Mouse (Mus musculus) liver, embryonic 12.5 days (tissue): ENCODE data around the gene Gars. TPM values are rescaled to one million over a fixed set of nuclear protein-coding genes. Genes with fewer than 3 reads are reported as not detected.

Source experiments
- ATAC-seq: fragments of 200-750 bp; cut with Nextera tagmentation; 2 replicates; pipeline ENCODE4 v1.8.0; 2017; ENCODE audit warnings: moderate number of reproducible peaks, mild to moderate bottlenecking, moderate library complexity
- H3K27ac ChIP-seq: fragments of 300-500 bp; sonication (generic); 2 replicates; pipeline ENCODE4 v1.5.1; 2016; ENCODE audit warnings: mild to moderate bottlenecking
- H3K27me3 ChIP-seq: fragments of 300-500 bp; sonication (generic); replicated peaks from 2 replicates; pipeline ENCODE4 v1.6.1; 2016; ENCODE audit warnings: mild to moderate bottlenecking, moderate library complexity
- H3K36me3 ChIP-seq: fragments of 300-500 bp; sonication (generic); 2 replicates; pipeline ENCODE4 v1.6.1; 2016; ENCODE audit warnings: mild to moderate bottlenecking, moderate library complexity
- H3K4me1 ChIP-seq: fragments of 300-500 bp; sonication (generic); 2 replicates; pipeline ENCODE4 v1.6.1; 2016
- H3K4me2 ChIP-seq: fragments of 300-500 bp; sonication (generic); 2 replicates; pipeline ENCODE4 v1.6.1; 2016; ENCODE audit warnings: mild to moderate bottlenecking, moderate library complexity
- H3K4me3 ChIP-seq: fragments of 300-500 bp; sonication (generic); 2 replicates; pipeline ENCODE4 v1.5.1; 2016; ENCODE audit warnings: mild to moderate bottlenecking, moderate library complexity
- H3K9ac ChIP-seq: fragments of 300-500 bp; sonication (generic); 2 replicates; pipeline ENCODE4 v1.6.1; 2016; ENCODE audit warnings: mild to moderate bottlenecking, moderate library complexity
- H3K9me3 ChIP-seq: fragments of 300-500 bp; sonication (generic); replicated peaks from 2 replicates; pipeline ENCODE4 v1.6.1; 2016; ENCODE audit warnings: mild to moderate bottlenecking, moderate library complexity
- WGBS: fragments of 180-500 bp; shearing (Covaris S2); methylation state at CpG from one replicate; pipeline ENCODE4 v1.1.7; 2016; ENCODE audit not compliant: insufficient replicate concordance; 5-methylcytosine and 5-hydroxymethylcytosine counted together
- polyA plus RNA-seq: library from polyadenylated mRNA; unstranded; fragments of >200 nt; fragmentation: Nextera tagmentation; extraction: Ambion mirVana; gene quantifications from 2 replicates; pipeline ENCODE4 v1.2.1, GENCODE M21; 2016

Gars gene
- polyA plus RNA-seq, 1 experiment from 2014 or later, result 176 TPM

GRCm38 (mm10) chr6:55009391-55010230 lies 28.2 kb upstream of the Gars start:
- Histone ChIP-seq H3K4me1 (no peaks in the 10 kb centered on the region), H3K4me2 (no peak overlapping the region), H3K36me3 (no peaks in the 10 kb centered on the region), H3K9ac (no peak overlapping the region), H3K27me3 (peaks cover 18% of the 10 kb centered on the region), H3K9me3 (no peaks in the 10 kb centered on the region), H3K4me3 (no peak overlapping the region), H3K27ac (no peak overlapping the region)
- no peak for ATAC-seq
- WGBS, result 44% methylated on average over 16 of the region's 16 CpGs

- H3K4me1 ChIP-seq, result no peaks in the 10 kb centered on the region
- no peak overlapping the region for H3K27ac ChIP-seq
- no peaks in the 10 kb centered on the region for H3K36me3 ChIP-seq
- H3K4me2 ChIP-seq, result no peak overlapping the region
- H3K27me3 ChIP-seq, result peaks cover 18% of the 10 kb centered on the region
- ATAC-seq, result no peak
- no peak overlapping the region for H3K9ac ChIP-seq
- H3K4me3 ChIP-seq, result no peak overlapping the region
- H3K9me3 ChIP-seq, result no peaks in the 10 kb centered on the region
- WGBS, result 67% methylated on average over 4 of the region's 4 CpGs
Observed at GRCm38 (mm10) chr6:55010330-55011091, 27.3 kb upstream of the Gars start.

DNA sequence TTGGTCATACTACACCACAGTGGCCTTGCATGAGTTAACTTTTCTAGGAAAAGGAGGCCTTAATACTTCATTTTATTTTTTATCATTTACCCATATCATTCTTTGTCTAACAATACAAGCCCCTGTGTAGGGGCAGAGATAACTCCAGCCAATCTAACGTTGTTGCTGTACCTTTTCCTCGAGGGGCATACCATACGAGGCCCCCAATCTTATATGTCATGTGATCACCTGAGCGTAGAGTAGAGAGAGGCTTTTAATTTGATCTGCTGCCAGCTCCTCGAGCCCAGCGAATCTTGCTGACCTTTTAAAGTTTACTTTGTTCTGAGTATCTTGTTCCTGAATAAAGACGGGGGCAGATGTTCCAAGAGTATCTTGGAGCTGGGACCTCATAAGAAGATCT lies 25.3 kb upstream of the Gars start:
- ATAC-seq, result no peak

DNA sequence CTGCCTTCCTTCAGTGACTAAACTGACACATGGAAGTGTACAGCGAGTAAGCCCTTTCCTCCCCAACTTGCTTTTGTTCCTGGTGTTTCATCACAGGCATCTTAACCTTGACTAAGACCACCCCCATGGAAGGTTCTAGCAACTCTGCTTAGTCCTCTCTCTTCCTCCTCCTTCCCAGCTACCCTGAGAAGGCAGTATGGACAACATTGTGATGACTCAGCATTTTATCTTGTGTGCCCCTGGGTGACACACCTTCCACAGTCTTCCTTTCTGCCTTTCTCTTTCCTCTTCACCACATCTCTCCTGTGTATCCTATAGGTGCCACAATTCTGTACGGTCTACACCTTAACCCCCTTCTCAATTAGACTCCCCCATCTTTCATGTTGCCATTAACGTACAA lies 23.6 kb upstream of the Gars start:
- WGBS, result 72% methylated on average over 3 of the region's 3 CpGs
- Histone ChIP-seq H3K9ac (no peak overlapping the region), H3K4me2 (no peak overlapping the region), H3K36me3 (no peaks in the 10 kb centered on the region), H3K9me3 (no peaks in the 10 kb centered on the region), H3K27me3 (peaks cover 24% of the 10 kb centered on the region), H3K27ac (no peak overlapping the region), H3K4me1 (peaks cover 11% of the 10 kb centered on the region), H3K4me3 (no peak overlapping the region)
- ATAC-seq, result no peak

More for the DNA sequence above, 25.3 kb upstream of the Gars start:
- no peaks in the 10 kb centered on the region for H3K36me3 ChIP-seq
- peaks cover 11% of the 10 kb centered on the region for H3K4me1 ChIP-seq
- H3K9me3 ChIP-seq, result no peaks in the 10 kb centered on the region
- H3K4me2 ChIP-seq, result no peak overlapping the region
- H3K27ac ChIP-seq, result no peak overlapping the region
- WGBS, result 60% methylated on average over 7 of the region's 7 CpGs
- H3K4me3 ChIP-seq, result no peak overlapping the region
- H3K27me3 ChIP-seq, result peaks cover 18% of the 10 kb centered on the region
- H3K9ac ChIP-seq, result no peak overlapping the region

- no peaks in the 10 kb centered on the region for H3K36me3 ChIP-seq
- H3K9me3 ChIP-seq, result no peaks in the 10 kb centered on the region
- ATAC-seq, result 0 out of 2 replicates have a peak, but pooled peaks have one; percentile 51
- no peak overlapping the region for H3K27ac ChIP-seq
- H3K4me2 ChIP-seq, result 0 out of 2 replicates have a peak overlapping the region, but pooled peaks have one; percentile 37
- H3K4me3 ChIP-seq, result no peak overlapping the region
- peaks cover 11% of the 10 kb centered on the region for H3K4me1 ChIP-seq
- H3K27me3 ChIP-seq, result peaks cover 13% of the 10 kb centered on the region; the same call in 1 of the 2 replicates
- no peak overlapping the region for H3K9ac ChIP-seq
- WGBS, result 11% methylated on average over 5 of the region's 5 CpGs
Observed at GRCm38 (mm10) chr6:55016236-55016635, 21.6 kb upstream of the Gars start.

DNA sequence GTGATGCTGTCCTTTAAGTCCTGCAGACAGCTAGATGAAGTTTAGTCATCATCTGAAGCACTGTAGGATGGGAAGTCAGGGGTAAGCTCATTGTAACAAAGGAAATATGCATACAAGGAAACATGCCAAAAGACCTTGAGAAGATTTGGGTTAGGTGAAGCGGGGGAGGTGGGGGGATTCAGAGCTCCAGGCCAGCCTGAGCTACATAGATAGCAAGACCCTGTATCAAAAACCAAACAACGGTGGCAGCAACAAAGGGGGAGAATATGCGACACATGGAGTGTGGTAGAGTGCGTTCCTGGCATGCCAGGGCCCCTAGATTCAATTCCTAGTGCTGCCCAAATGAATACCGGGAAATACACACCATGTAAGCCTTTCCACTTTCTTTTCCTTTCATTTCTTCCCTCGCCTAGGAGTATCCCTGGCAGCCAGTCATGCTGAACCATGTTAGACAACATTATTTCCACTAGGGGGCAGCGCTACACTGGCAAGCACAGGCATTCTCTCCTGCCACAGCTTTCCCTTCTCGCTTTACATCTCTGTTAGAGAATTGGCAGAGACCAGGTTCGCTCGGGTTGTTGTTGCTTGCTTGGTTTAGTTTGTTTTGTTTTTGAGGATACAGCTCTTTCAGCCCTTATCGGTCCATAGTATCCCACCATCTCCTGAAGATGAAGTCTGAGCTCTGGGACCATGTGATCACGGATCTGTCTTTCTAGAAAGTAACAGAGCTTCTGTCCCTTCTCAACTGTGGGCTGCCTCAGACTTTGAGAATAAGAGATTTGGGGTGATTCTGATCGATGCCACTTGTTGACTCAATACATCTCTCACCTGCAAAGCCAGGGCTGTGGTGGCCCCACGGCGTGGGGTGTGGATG lies 20.9 kb upstream of the Gars start:
- Histone ChIP-seq H3K36me3 (no peaks in the 10 kb centered on the region), H3K27me3 (peaks cover 13% of the 10 kb centered on the region; the same call in 1 of the 2 replicates), H3K27ac (no peak overlapping the region), H3K4me3 (no peak overlapping the region), H3K9me3 (no peaks in the 10 kb centered on the region), H3K9ac (no peak overlapping the region), H3K4me1 (peaks cover 11% of the 10 kb centered on the region), H3K4me2 (peak overlapping the region; percentile 37; the same call in 1 of the 2 replicates)
- no peak for ATAC-seq
- 21% methylated on average over 15 of the region's 15 CpGs for WGBS

- 57% methylated on average over 2 of the region's 2 CpGs for WGBS
- no peak overlapping the region for H3K27ac ChIP-seq
- H3K9ac ChIP-seq, result no peak overlapping the region
- no peaks in the 10 kb centered on the region for H3K36me3 ChIP-seq
- no peak for ATAC-seq
- no peak overlapping the region for H3K4me2 ChIP-seq
- no peaks in the 10 kb centered on the region for H3K9me3 ChIP-seq
- H3K27me3 ChIP-seq, result peaks cover 13% of the 10 kb centered on the region; the same call in 1 of the 2 replicates
- peaks cover 11% of the 10 kb centered on the region for H3K4me1 ChIP-seq
- H3K4me3 ChIP-seq, result no peak overlapping the region
Observed at GRCm38 (mm10) chr6:55018417-55018816, 19.4 kb upstream of the Gars start.

- no peak overlapping the region for H3K9ac ChIP-seq
- no peak overlapping the region for H3K4me3 ChIP-seq
- 74% methylated on average over 7 of the region's 7 CpGs for WGBS
- H3K27ac ChIP-seq, result no peak overlapping the region
- ATAC-seq, result no peak
- H3K27me3 ChIP-seq, result peaks cover 13% of the 10 kb centered on the region; the same call in 1 of the 2 replicates
- H3K36me3 ChIP-seq, result no peaks in the 10 kb centered on the region
- H3K4me2 ChIP-seq, result no peak overlapping the region
- H3K4me1 ChIP-seq, result peaks cover 5% of the 10 kb centered on the region
- H3K9me3 ChIP-seq, result no peaks in the 10 kb centered on the region
Observed at GRCm38 (mm10) chr6:55021806-55022205, 16.0 kb upstream of the Gars start.

- Histone ChIP-seq H3K27ac (no peak overlapping the region), H3K4me2 (no peak overlapping the region), H3K9me3 (no peaks in the 10 kb centered on the region), H3K9ac (no peak overlapping the region), H3K4me3 (no peak overlapping the region), H3K36me3 (no peaks in the 10 kb centered on the region), H3K27me3 (no peaks in the 10 kb centered on the region), H3K4me1 (no peaks in the 10 kb centered on the region)
- 63% methylated on average over 2 of the region's 2 CpGs for WGBS
- no peak for ATAC-seq
Observed at GRCm38 (mm10) chr6:55027642-55028041, 10.2 kb upstream of the Gars start.

- H3K27me3 ChIP-seq, result peaks cover 5% of the 10 kb centered on the region; the same call in 1 of the 2 replicates
- no peak overlapping the region for H3K4me3 ChIP-seq
- no peak overlapping the region for H3K9ac ChIP-seq
- peaks cover 7% of the 10 kb centered on the region for H3K36me3 ChIP-seq
- H3K9me3 ChIP-seq, result 0 out of 2 replicates have a peak, but pooled peaks cover 3% of the 10 kb centered on the region
- no peak overlapping the region for H3K27ac ChIP-seq
- no peak for ATAC-seq
- H3K4me1 ChIP-seq, result peaks cover 28% of the 10 kb centered on the region
- peak overlapping the region; percentile 72; the same call in 1 of the 2 replicates for H3K4me2 ChIP-seq
- 79% methylated on average over 4 of the region's 4 CpGs for WGBS
Observed at GRCm38 (mm10) chr6:55036731-55037130, 1.1 kb upstream of the Gars start.

DNA sequence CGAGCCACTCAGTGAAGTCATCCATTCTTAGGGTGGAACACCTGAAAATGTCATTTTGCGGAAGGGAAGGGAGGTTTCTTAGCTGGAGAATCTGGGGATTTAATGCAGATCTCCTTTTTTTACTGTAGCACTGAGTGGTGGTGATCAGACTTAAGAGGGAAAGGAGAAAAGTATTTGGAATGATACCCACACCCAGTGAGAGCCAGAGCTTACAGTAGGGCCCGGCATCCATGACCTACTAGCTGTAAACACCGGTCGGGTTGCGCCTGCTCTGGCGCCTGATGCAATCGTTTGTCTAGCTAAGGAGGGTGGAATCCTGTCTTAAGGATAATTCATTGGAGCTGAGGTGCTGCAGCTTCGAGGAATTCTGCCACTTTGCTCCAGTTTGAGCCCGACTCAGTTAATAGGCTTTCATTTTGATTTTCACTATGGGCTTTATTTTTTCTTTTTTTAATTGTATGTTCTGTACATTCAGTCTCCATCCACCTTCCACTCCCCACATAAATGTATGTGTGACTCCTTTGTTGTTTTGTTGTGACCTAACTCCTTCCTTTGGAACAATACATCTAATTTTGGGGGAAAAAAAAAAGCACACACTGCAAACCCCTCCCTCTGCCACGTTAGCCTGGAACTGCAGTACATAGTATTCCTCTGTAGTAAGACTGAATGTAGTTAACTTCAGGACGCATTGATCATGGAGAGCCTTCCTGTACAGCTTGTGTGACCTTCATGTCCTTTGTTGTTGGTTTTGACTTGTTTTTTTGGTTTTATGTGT lies 1.1 kb downstream of the Gars start:
- Histone ChIP-seq H3K4me1 (peaks cover 40% of the 10 kb centered on the region), H3K36me3 (peaks cover 8% of the 10 kb centered on the region), H3K9ac (peak overlapping the region; percentile 98), H3K27ac (peak overlapping the region; percentile 98), H3K4me2 (peak overlapping the region; percentile 72), H3K9me3 (0 out of 2 replicates have a peak, but pooled peaks cover 3% of the 10 kb centered on the region), H3K4me3 (peak overlapping the region; percentile 97), H3K27me3 (no peaks in the 10 kb centered on the region)
- peak; percentile 69 for ATAC-seq
- WGBS, result 2% methylated on average over 12 of the region's 12 CpGs
